Mouse (Mus musculus): ENCODE measurements around the gene Lsg1.
A peak's percentile ranks its signal among the peaks of the same experiment; 100 is the strongest.

Gene Lsg1

DNA sequence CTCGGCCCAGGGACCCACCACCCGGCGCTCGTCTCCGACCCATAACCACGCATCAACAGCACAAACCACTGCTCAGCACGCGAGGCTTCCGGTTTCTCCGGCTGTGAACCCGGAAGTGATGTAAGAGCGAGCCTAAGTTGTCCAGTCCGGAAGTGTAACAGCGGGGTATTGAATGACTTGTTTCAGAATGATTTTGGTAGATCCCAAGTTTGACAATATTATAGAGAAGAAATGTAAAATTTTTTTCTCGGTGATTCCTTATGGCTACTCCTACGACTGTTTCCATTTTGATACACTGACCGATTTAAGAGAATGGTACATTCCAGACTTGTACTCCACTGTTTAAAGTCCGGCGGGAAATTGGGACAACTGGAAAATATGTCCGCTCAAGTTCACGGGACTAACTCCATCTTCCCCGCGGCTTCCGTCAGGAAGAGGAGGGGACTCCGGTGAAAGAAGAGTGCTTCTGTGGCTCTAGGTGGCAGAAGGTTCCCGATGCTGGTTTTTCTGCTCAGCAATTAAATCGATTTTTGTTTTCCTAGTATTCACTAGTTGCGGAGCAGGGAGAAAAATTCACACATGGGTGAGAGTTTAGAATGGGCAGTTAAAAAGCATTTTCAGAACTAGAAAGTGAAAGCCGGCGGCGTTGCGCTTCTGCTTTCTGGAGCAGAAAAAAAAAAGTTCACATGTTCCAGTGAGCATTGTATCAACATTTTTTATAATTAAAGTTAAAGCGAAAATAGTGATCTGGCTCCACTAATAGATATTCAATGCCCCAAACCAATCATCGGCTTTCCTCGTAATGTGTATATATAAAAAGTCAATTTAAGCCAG is at the start of gene Lsg1:
Gene Lsg1 (minus strand): TSS at position 99 of the 834 bp plus-strand sequence.
- DNase-seq (ENCODE audit: low spot score): peak; percentile 85

GRCm38 (mm10) chr16:30633906-30634746 is 46.7 kb upstream of the Lsg1 start:
- DNase-seq (ENCODE audit: low spot score): no peak

GRCm38 (mm10) chr16:30629509-30629908 is 42.1 kb upstream of the Lsg1 start:
- no peak for DNase-seq (ENCODE audit: low spot score)

DNA sequence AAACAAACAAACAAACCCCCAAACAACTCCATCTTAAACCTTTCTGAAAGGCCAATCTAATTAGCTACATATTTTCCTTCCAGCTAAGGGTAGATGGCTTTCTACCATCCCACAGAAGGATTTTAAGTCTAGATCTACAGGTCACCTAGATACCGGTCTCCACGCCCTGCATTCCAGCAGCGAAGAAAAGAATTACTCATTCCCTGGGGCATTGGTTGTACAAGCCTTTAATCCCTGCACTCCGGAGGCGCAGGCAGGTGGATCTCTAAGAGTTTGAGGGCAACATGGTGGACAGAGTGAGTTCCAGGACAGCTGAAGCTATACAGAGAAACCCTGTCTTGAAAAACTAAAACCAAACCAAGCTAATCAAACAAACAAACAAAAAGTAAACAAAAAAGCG is 41.0 kb upstream of the Lsg1 start:
- DNase-seq (ENCODE audit: low spot score): no peak

GRCm38 (mm10) chr16:30627586-30628337 is 40.4 kb upstream of the Lsg1 start:
- DNase-seq (ENCODE audit: low spot score): no peak

GRCm38 (mm10) chr16:30624640-30625039 is 37.2 kb upstream of the Lsg1 start:
- no peak for DNase-seq (ENCODE audit: low spot score)

DNA sequence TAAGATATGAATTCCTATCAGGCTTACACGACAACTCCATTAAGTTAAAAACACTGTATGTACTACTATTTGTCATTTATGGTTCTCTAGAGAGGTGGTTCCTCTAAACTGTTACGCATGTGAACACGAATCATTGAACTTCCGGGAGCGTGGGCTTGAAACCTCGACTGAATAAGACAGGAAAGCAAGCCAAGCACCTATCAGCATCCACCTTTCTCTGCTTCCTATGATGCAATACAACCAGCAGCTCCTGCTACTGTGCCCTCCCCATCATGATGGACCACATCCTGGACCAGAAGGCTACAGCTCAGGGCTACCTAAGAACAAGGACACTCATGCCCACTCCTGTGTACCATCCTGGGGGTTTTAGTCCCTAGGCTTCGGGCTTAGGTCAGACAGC is 36.3 kb upstream of the Lsg1 start:
- no peak for DNase-seq (ENCODE audit: low spot score)

DNA sequence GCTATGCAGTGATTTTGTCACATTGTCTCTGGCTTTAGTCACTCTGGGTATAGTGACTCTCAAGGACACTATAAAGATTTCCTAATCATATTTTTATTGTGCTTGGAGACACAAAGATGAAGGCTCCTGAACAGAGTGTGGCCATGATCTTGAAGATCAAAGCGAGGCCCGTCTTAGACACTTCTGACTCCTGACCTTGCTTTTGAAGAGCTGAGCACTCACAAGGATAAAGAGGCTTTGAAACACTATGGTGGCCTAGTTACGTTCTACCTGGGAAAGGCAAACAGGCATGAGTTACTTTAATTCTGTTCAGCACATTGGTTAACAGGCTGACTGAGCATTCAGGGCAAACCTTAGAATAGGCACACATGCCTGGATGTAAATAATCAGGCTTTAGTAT is 28.9 kb upstream of the Lsg1 start:
- DNase-seq (ENCODE audit: low spot score): no peak

DNA sequence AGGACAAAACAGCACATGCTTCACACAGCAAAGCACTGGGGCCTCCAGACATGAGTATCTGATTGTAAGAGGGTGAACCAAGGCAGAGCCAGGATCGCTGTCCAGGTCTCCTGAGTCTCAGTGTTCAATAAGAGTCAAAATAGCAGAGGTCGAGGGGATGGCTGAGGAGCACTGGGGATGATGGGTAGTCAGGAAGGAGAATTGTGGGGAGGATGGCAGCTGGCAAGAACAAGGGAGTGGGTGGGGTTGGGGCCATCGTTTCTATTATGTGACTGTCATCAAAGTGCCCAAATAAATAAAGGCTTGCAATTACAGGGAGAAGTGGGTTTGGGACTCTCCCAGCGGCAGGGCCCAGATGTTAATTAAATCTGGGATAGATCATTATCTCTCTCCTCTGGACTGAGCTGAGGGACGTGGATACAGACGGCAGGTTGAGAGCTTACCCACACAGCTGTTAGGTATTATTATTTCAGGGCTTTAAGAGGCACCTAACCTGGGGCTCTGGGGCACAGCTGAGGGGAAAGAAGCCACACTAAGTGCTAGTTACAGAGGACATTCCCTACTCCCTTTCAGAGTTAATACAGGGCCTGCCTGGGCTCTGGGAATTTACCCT is 27.4 kb upstream of the Lsg1 start:
- no peak for DNase-seq (ENCODE audit: low spot score)

DNA sequence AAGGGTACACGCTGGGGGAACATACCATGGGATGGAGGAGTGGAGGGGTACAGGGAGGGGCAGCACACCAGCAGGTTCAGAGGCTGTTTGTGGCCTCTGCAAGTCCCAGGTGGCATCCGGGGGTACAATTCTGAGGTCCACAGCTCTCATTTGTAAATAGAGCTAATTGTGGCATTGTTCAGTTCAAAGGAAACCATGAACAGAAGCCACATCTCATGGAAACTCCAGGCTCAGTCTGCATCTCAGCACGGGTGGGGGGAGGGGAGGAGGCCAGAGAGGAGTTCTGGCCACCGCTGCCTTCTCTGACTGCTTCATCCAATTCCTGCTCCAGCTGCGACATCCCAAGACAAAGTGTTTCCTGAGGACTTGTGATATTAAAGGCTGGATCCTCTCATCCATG is 26.7 kb upstream of the Lsg1 start:
- no peak for DNase-seq (ENCODE audit: low spot score)

DNA sequence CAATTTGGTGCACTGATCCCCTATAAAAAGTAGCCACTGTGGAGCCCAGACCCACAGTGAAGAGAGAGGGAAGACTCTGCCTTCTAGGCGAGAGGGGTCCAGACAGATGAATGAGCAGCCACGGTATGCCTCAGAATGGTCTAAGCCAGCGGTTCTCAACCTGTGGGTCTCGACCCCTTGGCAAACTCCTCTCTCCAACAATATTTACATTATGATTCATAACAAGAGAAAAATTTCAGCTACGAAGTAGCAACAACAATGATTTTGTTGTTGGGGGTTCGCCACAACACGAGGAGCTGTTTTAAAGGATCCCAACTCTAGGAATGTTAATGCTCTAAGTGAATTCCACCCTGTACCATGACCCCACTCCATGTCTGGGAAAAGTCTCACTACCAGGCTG is 25.7 kb upstream of the Lsg1 start:
- DNase-seq (ENCODE audit: low spot score): no peak

DNA sequence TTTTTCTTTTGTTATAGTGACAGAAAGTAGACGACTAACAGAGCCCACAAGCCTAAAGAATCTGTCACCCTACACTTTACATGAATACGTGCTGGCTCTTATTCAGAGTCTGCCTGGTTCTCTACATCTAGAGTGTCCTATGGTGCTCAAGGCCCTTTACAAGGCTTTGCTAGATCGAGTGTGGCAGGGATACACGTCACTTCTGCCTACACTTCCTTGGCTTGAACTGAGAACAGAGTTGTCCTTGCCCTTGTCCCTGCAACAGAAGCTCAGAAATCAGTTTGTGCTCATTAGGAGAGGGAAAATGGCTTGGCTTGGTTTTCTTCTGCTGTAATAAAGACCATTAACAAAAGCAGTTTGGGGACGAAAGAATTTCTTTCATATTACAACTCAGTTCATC is 23.9 kb upstream of the Lsg1 start:
- no peak for DNase-seq (ENCODE audit: low spot score)

DNA sequence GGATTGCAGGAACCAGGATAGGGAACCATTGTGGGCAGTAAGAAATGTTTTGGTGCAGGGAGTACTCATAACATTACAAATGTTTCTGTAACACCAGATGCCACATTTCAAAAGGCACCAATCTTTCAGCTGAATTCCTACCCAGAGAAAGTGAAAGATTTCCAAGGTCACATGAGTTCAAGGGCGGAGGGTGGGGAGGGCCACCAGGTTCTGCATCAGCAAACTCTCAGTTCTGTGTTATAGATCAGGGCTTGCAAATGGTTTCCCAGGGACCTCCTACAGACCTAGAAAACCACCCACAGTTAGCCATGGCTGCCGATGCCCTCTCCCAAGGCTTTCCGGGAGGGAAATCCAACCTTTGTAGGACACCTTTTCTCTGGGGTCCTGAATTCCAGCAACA is 20.5 kb upstream of the Lsg1 start:
- no peak for DNase-seq (ENCODE audit: low spot score)

DNA sequence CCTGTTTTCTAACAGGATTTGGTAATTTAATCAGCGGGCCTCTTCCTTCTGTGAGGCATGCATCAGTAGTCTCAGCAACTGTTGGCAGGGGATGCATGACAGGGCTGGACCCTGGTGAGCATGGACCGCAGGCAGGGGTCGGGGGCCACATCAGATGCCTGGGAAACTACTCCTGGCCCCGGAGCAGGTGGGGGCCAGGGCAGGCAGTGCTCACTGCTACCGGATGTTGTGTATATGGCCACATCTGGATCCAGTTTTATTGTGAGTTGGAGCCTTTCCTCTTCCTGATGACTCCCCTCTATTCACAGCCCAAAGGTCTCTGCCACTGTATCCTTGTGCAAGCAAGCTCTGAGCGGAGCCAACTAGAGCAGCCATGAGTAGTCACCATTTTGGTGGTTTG is 18.1 kb upstream of the Lsg1 start:
- no peak for DNase-seq (ENCODE audit: low spot score)

DNA sequence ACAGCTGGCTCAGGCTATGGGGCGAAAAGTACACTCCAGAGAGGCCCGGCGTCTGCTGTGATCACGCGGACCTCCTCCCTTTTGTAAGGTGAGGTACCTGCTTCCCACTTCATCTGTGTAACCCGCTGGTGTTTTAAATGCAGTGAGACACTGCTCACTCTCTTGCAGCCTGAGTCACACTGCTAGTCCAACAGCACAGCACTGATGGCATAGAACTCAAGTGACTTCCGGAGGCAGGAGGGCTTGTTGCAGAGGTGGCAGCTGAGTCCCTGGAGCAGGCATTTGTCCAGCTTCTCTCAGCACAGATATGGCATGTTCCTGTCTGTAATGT is 17.4 kb upstream of the Lsg1 start:
- no peak for DNase-seq (ENCODE audit: low spot score)

- no peak for DNase-seq (ENCODE audit: low spot score)
Observed at GRCm38 (mm10) chr16:30604061-30604806, 16.8 kb upstream of the Lsg1 start.

DNA sequence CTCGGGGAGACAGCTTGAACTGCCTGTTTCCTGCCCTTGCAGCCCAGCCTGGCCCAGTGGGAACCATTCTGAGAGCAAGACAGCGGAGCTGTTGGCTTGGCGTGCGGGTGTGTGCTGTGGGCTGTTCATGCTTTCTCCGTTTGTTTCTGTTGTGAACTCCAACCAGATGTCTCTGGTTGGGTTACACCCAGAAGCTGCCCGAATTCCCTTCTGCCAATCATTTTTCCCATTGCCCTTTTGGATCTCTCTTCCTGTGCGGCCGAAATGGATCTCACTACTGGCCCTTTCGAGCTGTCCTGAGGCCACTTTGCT is 16.1 kb upstream of the Lsg1 start:
- DNase-seq (ENCODE audit: low spot score): no peak

GRCm38 (mm10) chr16:30602684-30603530 is 15.5 kb upstream of the Lsg1 start:
- no peak for DNase-seq (ENCODE audit: low spot score)

- no peak for DNase-seq (ENCODE audit: low spot score)
Observed at GRCm38 (mm10) chr16:30601946-30602345, 14.6 kb upstream of the Lsg1 start.

DNA sequence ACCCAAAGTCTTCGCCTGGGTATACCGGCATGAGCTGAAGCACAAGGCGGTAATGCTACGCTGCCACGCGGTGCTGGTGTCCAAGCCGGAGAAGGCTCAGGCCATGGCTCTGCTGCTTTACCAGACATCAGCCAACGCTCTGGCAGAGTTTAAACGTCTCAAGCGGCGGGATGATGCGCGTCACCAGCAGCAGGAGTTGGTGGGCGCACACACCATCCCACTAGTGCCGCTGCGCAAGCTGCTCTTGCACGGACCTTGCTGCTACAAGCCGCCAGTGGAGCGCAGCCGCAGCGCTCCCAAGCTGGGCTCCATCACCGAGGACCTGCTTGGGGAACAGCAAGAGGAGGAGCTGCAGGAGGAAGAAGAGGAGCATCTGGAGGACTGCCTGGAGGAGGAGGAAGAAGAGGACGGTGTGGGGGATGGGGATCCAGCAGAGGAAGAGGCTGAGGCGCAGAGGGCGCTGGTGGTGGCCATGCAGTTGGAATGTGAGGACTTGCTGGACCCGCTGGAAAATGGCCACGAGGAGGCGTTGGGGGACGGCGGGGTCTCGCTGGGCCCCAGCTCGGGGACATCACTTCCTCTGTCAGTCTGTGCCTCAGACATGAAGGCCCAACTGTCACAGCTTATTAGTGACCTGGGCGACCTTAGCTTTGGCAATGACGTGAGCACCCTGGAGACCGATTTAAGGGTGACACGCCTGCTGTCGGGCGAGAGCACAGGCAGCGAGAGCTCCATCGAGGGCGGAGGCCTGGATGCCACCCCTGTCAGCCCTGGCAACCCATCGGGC is 13.8 kb upstream of the Lsg1 start:
- DNase-seq (ENCODE audit: low spot score): no peak

Measured in left cerebral cortex, adult 11 months (tissue).